Mouse (Mus musculus) embryonic fibroblast, embryonic 13.5 days (primary cell): ENCODE data around the gene Dlg1. TPM values are rescaled to one million over a fixed set of nuclear protein-coding genes. Genes with fewer than 3 reads are reported as not detected.
"Not testable (repeated sequence)": the region's sequence is repeated elsewhere in the genome, so short reads cannot be mapped to it uniquely, and the experiment has no call there.

Source experiments
- H3K27ac ChIP-seq: 2 replicates; pipeline ENCODE4 v1.5.1; 2012; ENCODE audit warnings: low read length, control low read depth, inconsistent platforms; ENCODE audit not compliant: insufficient read depth
- H3K4me1 ChIP-seq: 2 replicates; pipeline ENCODE4 v1.6.1; 2011; ENCODE audit warnings: low read length; ENCODE audit not compliant: control insufficient read depth, insufficient read depth
- H3K4me3 ChIP-seq: 2 replicates; pipeline ENCODE4 v1.5.1; 2011; ENCODE audit warnings: mild to moderate bottlenecking, control low read depth, low read length; ENCODE audit not compliant: insufficient read depth
- CTCF ChIP-seq: IDR thresholded peaks from 2 replicates; pipeline ENCODE4 v1.5.1; 2011; ENCODE audit warnings: mild to moderate bottlenecking, control low read depth, low read length, moderate library complexity, borderline replicate concordance; ENCODE audit not compliant: insufficient read depth
- POLR2A ChIP-seq: IDR thresholded peaks from 2 replicates; pipeline ENCODE4 v1.6.1; 2011; ENCODE audit warnings: low read depth, mild to moderate bottlenecking, control low read depth, low read length, moderate library complexity
- polyA plus RNA-seq: library from polyadenylated mRNA; stranded (reverse); fragments of >200 nt; gene quantifications from 2 replicates; pipeline ENCODE4 v1.2.4, GENCODE M21; 2011; ENCODE audit warnings: low read depth; ENCODE audit not compliant: missing spikeins, insufficient read length

Gene Dlg1
- polyA plus RNA-seq, 1 experiment: 144 TPM

DNA sequence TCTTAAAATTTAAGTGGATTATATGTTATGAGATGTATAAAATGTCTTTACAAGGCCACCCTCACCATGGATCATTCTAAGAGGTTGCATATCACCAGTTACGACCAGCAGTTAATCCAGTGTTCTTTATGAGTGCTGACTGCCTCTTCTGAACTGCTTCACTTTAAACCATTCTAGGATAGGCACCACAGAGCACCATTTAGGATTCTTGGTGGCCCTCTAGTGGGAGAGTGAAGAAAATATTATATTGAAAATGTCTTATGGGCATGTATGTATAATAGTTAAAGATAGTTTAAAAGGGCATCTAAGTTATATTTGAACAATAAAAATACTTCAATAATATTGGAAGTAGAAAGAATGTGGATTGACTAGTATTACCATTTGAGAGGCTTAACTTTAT lies 60.9 kb downstream of the Dlg1 start:
- no peaks in the 10 kb centered on the region for H3K4me1 ChIP-seq
- TF ChIP-seq CTCF (no peak), POLR2A (no peak)
- no peak overlapping the region for H3K27ac ChIP-seq
- H3K4me3 ChIP-seq: no peak overlapping the region

DNA sequence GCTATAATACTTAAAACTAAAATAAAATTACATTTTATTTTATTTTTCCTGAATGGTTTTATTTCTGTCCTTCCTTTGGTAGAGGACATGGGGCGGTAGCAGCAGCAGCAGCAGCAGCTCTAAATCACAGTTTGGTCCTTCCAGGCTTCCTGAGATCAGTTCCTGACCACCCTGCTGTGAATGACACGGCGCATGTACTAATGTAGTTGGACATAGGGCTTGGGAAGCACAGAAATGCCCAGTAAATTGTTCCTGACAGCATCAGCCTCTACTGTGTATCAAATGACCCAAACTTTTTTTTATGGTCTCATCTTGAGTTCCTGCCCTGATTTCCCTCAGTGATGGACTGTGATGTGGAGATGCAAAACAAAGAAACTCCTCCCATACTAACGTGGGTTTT lies 61.6 kb downstream of the Dlg1 start:
- TF ChIP-seq CTCF (no peak), POLR2A (no peak)
- no peak overlapping the region for H3K4me3 ChIP-seq
- H3K4me1 ChIP-seq: no peaks in the 10 kb centered on the region
- H3K27ac ChIP-seq: no peak overlapping the region

DNA sequence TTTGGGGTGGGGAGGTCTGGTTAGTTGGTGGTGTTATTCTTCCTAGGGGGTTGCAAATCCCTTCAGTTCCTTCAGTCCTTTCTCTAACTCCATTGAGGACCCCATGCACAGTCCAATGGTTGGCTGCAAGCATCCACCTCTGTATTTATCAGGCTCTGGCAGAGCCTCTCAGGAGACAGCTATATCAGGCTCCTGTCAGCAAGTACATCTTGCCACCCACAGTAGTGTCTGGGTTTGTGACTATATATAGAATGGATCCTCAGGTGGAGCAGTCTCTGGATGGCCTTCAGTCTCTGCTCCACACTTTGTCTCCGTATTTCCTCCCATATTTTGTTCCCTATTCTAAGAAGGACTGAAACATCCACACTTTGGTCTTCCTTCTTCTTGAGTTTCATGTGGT lies 67.7 kb downstream of the Dlg1 start:
- H3K4me3 ChIP-seq, H3K27ac ChIP-seq, H3K4me1 ChIP-seq: not testable (repeated sequence)

DNA sequence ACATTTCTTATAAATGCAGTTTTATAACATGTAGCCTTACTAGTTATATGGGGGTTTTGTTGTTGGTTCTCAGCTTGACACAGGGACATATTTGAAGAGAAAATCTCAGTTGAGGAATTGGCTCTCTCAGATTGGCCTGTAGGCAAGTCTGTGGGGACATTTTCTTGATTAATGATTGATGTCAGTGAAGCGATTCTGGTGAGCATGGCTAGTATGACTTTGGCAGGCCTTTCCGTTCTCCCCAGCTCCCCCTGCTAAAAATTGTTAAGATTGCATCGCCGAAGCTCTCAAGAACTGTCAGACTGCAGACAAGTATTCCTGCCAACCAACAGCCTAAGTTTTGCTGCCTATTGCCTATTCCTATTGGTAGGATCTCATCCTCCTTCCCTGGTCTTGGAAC lies 73.8 kb downstream of the Dlg1 start:
- Histone ChIP-seq H3K4me1 (peaks cover 4% of the 10 kb centered on the region; the same call in 1 of the 2 replicates), H3K4me3 (no peak overlapping the region), H3K27ac (no peak overlapping the region)
- TF ChIP-seq POLR2A: no peak
- no peak for TF ChIP-seq CTCF

DNA sequence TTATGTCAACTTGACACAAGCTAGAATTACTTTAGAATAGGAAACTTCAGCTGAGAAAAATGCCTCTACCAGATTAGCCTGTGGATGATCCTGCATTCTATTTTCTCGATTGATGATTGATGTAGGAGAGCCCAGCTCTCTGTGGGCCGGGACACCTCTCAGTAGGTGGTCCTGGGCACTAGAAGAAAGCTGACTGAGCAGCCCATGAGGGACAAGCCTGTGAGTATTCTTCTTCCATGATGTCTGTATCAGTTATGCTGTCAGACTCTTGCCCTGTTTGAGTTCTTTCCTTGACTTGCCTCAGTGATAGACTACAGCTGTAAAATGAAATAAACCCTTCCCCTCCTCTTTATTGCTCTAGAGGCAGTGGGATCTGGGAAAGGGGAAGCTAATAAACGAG lies 74.5 kb downstream of the Dlg1 start:
- H3K4me1 ChIP-seq: peaks cover 4% of the 10 kb centered on the region; the same call in 1 of the 2 replicates
- TF ChIP-seq CTCF (no peak), POLR2A (no peak)
- H3K4me3 ChIP-seq: no peak overlapping the region
- H3K27ac ChIP-seq: peak overlapping the region; percentile 6; the same call in 1 of the 2 replicates

DNA sequence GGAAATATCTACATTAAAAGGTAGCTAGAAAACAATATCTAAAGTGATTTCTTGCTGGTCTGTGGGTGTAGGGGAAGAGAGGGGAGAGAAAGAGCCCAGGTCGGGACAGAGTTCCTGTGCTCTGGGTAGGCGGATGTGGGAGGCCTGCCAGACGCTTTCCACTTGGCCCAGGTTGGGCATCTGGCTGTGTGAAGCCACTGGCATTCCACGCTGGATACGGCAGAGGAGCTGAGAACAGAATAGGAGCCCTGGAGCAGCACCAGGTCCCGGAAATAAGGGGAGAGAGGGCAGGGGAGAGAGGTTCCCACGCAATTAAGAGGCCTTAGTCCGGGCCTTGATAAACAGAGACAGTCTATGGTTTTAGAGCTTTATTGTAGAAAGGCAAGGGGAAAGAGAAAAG lies 77.0 kb downstream of the Dlg1 start:
- Histone ChIP-seq H3K4me3 (no peak overlapping the region), H3K27ac (no peak overlapping the region), H3K4me1 (peaks cover 4% of the 10 kb centered on the region; the same call in 1 of the 2 replicates)
- TF ChIP-seq POLR2A (no peak), CTCF (no peak)

DNA sequence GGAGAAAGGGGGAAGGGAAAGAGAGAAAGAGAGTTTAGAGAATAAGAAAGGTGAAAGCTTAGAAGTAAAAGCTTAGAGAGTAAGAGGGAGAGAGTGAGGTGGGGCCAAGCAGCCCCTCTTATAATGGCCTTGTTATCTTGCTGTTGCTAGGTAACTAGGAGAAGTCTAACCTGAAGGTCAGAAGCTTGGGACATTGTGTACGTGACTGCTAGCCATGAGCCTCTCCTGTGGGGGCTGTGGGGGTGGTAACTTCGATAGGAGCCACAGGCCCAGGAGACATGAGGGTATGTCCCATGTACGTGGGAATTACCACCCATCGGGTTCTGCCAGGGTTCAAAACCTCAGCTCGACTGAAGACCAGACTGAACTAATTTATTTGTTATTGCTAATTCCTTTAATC lies 77.5 kb downstream of the Dlg1 start:
- TF ChIP-seq POLR2A (no peak), CTCF (no peak)
- peaks cover 4% of the 10 kb centered on the region; the same call in 1 of the 2 replicates for H3K4me1 ChIP-seq
- no peak overlapping the region for H3K27ac ChIP-seq
- no peak overlapping the region for H3K4me3 ChIP-seq

DNA sequence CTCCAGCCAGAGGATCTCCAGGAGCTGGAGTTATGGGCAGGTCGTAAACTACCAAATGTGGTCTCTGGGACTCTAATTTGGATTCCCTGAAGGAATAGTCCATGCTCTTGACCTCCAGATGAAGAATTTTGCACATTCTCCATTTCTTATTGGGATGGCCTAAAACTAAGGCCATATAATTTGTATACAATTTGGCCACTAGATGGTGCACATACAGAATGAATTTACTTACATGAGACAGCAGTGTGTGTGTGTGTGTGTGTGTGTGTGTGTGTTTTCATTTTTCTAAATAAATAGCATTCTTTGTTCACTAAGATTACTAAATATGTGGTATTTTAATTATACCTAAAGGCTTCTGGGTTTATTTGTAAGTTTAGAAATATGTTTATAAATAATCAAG lies 87.3 kb downstream of the Dlg1 start:
- TF ChIP-seq CTCF (no peak), POLR2A (no peak)
- Histone ChIP-seq H3K27ac (no peak overlapping the region), H3K4me1 (no peaks in the 10 kb centered on the region), H3K4me3 (no peak overlapping the region)

DNA sequence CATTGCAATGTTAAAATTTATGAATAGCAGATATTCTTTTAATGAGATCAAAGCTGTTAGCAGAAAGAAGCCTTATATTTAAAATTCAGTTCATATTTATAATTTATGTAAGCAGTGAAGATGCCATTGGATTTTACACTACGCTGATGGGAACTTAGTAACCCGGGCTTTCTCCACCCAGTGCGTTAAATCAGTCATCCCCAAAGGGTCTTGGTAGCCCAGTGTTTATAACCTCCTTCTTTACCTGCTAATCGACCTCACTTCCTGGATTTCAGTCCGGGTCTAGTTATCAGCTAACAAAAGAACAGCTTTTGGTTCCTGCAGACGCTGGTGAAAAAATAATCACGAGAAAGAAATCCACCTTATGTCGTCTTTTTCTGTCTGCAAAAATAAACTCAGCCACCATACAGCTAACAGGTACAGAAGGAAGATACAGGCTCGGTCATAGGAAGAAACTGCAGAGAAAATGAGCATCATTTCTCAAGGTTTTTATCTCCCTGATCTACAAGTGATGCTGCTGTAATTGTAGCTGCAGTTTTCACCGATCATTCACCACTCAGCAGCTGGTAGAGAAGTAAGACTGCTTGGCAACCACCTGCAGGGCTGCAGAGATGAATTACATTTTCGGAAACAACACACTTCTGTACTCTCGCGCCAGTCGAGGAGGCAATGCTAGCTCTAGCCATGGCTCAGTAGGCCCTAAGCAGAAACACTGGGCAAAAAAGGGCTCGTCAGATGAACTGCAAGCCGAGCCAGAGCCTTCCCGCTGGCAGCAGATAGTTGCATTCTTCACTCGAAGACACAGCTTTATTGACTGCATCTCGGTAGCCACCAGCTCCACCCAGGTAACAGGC lies 91.2 kb downstream of the Dlg1 start:
- no peak for TF ChIP-seq CTCF
- TF ChIP-seq POLR2A: no peak
- H3K4me1 ChIP-seq: no peaks in the 10 kb centered on the region
- H3K27ac ChIP-seq: no peak overlapping the region
- no peak overlapping the region for H3K4me3 ChIP-seq

DNA sequence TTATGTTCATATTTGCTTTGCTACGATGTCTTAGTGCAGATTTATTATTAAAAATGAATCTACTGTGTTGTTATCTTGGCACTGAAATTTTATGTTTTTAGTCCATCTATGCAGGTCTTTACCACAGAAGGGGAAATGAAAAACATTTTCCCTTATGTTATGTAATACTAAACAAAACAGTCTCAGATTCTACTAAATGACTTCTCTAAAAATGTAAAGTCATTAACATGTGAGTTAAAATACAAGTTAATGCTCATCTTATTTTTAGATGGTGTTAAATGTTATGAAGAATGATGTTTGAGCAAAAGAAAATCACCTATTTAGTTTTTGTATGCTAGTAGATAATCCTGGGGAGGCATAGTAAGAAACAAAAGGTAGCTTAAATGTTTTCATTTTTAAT lies 91.8 kb downstream of the Dlg1 start:
- H3K4me3 ChIP-seq: no peak overlapping the region
- no peaks in the 10 kb centered on the region for H3K4me1 ChIP-seq
- H3K27ac ChIP-seq: no peak overlapping the region
- TF ChIP-seq POLR2A (no peak), CTCF (no peak)
